Mouse (Mus musculus) adrenal gland (tissue): Measurements from ENCODE around the gene Ripor1.

Source experiments
- intact Hi-C: fragments of 180-260 bp; cut with DNase I; formaldehyde crosslinking; loops from one replicate; pipeline ENCODE4 v1.15.1; 2025
- long read RNA-seq, 2 experiments: library from polyadenylated mRNA; unstranded; transcript quantifications; one replicate each; pipeline ENCODE4 v2.0.0; 2020; ENCODE audit warnings: borderline replicate concordance in 1 of 2; ENCODE audit not compliant: insufficient replicate concordance in 1 of 2

The Ripor1 gene
- long read RNA-seq, experiment 1, partial matches to known transcripts, result 4 of 4 reads
- long read RNA-seq, experiment 1, other reads (novel, unspliced or antisense), result 0 of 4 reads
- long read RNA-seq, experiment 2, partial matches to known transcripts, result 5 of 5 reads
- long read RNA-seq, experiment 2, other reads (novel, unspliced or antisense), result 0 of 5 reads

DNA sequence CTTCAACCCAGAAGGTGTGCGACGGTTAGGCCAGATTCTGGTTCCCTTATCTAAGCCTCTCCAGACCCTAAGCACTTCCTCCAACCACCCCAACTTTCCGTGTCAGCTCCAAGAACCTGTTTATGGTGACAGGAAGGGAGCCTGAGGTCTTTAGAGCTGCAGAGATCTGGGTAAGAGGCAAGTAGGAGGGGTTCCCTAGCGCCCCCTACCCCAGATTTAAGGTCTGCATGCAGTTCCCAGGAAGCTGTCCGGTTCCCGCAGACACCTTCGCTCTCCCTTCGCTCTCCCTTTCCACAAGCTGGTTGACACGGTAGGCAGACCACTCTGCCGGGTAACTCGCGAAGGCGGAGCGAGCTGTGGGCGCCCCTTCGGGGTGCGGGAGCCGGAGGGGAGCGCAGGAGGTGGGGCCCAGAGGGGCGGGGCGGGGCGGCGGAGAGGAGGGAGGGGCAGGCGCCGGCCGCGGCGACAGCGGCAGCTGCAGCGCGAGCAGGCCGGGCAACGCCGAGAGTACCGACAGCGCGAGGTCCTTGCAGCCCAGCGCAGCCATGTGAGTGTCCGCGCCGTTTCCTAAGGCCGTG, at the start of gene Ripor1:
Gene Ripor1, plus strand, starts transcription at position 452 of the 578 bp plus-strand sequence.
- intact Hi-C loops, result loop anchor here (5.0 kb wide), 1 partner anchor 38 kb away; the partner anchor contains the start of gene Atp6v0d1

DNA sequence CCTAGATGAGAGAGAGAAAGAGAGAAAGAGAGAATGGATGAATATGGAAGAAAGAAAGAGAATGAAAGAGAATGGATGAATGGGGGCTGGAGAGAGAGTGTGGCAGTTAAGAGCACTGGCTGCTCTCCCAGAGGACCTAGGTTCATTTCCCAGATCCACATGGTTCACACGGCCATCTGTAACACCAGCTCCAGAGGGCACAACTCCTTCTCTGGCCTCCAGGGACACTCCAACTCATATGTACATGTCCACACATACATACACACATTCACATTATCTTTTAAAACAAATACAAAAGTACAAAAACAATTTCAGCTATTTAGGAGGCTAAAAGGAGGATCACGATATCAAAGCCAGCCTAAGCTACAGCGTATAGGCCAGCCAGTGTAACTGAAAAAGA, 42.2 kb upstream of the Ripor1 start:
- intact Hi-C loops, result no loop called here

DNA sequence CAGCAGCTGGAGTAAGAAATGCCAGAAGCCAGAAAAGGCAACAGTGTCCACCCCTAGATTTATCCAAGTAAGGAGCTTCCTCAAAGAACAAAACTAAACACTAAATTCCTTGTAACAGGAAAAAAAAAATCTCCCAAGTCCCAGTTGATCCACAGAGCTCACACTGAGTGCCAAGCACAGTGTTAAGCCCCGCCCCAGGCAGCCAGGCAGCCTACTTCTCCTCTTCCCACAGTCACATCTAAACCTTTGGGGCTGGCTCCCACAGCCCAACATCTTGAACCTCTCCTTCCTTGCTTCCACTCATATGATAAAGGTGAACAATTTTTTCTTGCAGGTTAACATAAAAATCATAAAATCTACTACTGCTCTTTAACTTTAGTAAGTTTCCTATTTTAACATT, 41.2 kb upstream of the Ripor1 start:
- intact Hi-C loops, result no loop called here

DNA sequence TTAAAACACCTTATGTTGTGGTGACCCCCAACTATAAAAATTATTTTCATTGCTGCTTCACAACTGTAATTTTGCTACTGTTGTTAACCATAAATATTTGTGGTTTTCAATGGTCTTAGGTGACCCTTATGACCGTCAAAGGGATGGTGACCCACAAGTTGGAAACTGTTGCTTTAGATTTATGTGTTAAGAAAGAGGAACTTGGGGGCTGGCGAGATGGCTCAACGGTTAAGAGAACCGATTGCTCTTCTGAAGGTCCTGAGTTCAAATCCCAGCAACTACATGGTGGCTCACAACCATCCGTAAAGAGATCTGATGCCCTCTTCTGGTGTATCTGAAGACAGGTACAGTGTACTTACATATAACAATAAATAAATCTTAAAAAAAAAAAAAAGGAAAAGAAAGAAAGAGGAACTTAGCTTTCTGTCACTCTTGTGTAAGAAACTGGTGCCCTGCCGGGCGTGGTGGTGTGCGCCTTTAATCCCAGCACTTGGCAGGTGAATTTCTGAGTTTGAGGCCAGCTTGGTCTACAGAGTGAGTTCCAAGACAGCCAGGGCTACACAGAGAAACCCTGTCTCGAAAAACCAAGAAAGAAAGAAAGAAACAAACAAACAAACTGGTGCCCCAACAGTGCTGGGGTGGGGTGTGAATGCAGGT, 40.4 kb upstream of the Ripor1 start:
- intact Hi-C loops, result loop anchor here (5.0 kb wide), 1 partner anchor 38 kb away; no protein-coding TSS in a partner anchor

DNA sequence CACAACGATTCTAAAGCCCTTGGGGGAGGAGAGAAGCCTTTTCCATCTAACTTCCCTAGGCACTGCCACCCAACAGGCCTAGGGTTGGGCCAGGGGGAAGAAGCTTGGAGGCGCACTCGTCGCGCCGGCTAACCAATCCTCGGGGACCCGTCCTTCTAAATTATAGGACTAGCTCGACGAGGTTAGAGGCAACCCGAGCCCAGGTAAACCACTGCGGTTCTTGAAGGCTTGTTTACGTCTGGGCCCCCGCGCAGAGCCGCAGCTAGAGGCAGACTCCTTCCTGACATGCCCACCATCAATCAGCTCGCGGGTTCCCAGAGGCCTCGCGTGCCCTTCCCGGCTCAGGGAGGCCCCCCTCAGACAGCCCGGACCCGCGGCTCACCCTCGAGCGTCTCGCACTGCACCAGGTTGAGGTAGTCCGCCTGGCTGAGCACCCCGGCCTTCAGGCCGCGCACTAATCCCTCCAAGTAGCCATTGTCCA, 39.6 kb upstream of the Ripor1 start:
- intact Hi-C loops, result loop anchor here (5.0 kb wide), 1 partner anchor 37 kb away; no protein-coding TSS in a partner anchor

DNA sequence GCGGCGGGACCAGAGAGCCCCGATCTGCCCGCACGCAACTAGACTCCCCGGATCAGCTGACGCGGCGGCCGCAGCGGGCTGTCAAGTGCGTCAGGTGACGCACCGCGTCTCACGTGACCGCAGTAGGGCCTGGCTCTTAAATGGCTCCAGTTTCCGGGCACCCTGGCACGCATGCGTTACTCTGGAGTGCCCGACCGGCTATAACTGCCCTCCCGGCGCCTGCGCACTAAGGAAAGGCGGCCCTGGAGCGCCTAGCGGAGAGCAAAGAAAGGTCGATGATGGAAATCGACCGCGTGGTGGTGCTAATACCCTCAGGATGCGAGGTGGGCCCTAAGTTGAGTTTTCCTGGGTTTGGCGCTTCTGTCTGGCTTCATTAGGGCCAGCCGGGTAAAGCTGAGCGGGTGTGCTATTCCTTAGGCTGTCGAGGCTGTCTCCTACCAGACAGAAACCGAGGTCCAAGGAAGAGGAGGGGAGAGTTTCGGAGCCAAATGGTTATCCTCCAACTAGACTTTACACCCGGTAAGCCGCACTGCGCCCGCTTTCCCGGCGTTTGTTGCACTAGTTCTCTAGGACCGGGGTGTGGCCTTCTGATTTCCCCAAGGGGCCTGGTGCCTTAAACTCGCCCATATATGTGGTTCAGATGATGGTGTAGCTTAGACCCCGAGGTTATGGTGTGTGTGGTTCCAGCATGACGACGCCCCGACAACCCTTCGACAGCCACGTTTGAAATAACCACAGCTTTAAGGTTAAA, 38.9 kb upstream of the Ripor1 start, which contains the start of gene Atp6v0d1:
Gene Atp6v0d1, minus strand, starts transcription at position 96 of the 751 bp plus-strand sequence.
- intact Hi-C loops, result loop anchor here (5.0 kb wide), 1 partner anchor 36 kb away; no protein-coding TSS in a partner anchor

DNA sequence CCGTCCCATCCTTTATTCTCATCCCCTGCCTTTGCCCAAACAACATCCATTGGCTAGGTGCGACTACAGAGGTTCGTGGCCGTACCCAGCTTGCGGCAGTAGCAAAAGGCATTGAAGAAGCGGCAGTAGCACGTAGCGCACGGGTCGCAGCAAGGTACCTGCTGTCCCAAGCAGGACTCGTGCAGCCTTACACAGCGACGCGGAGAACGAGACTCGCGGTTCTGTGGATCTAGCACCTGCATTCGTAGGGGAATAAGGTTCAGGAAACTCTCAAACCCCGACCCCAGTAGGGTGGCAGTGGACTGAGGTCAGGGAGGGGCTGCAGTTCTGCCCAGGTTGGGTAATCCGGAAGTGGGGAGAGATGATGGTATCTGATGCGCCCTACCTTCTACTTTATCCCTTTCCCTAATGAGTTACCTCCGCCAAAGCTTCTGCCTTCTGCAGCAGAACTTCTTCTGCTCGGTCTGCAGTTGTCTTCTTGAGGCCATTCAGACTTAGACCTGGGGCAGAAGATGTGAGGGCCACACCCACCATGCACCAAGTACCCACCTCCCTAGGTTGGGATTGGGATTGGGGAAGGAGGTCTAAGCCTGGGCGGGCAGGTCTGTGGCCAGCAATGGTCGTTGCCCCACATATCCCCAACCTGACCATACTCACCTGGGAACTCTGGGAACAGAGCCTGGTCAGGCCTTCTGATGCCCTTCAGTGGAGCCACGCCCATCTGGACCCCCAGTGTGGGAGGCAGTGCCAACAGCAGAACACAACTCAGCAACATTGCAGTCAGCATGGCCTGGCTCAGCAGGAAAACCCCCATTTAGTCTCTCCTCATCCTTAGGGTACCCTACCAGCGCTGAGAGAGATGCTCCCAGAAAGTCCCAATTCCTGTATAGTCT, 38.1 kb upstream of the Ripor1 start:
- intact Hi-C loops, result loop anchor here (5.0 kb wide), 1 partner anchor 35 kb away; no protein-coding TSS in a partner anchor

DNA sequence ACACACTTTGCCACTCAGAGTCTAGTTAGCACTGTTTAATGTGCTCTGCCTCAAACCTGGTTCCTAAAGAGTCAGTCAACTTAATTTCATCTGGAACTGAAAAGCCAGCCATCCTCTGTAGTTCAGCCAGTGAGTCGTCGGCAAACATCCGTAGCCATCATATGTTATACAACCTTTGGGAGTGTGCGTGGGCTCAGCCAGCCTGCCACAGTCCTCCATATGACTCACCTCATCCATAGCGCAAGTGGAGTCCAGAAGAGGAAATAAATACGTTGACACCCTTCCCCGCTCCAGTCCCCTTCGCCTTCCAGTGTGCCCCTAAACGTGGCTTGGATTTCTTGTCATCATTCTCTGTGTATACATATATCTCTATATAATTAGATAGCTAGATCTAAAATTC, 33.2 kb upstream of the Ripor1 start:
- intact Hi-C loops, result no loop called here

DNA sequence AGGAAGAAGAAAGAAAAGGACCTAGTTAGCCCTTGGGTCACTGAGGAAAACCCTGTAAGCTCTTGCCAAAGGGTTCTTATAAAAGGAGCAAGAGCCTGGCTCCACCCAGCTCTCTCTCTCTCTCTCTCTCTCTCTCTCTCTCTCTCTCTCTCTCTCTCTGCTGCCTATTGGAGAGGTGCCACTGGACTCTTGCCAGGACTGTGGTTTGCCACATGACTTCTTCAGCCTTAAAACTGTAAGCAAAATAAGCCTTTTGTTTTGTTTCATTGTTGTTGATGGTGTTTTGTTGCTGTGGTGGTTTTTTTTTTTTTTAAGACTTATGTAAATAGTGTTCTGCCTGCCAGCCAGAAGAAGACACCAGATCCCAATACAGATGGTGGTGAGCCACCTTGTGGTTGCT, 31.6 kb upstream of the Ripor1 start:
- intact Hi-C loops, result no loop called here

DNA sequence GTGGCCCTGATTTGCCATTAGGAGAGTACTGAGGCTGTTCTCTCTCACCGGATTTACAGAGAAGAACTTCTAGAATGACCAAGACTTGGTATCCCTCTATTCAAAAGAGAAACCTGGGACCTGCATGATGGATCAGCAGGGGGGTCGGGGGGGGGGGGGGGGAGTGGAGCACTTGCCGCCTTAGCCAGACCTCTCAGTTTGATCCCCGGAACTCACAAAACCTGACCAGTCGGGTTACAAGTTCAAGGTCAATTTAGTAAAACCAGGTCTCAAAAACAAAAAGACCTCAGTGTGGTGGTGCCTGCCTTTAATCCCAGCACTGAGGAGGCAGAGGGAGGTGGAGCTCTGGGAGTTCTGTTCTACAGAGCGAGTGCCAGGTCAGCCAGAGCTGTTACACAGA, 30.3 kb upstream of the Ripor1 start:
- intact Hi-C loops, result no loop called here

DNA sequence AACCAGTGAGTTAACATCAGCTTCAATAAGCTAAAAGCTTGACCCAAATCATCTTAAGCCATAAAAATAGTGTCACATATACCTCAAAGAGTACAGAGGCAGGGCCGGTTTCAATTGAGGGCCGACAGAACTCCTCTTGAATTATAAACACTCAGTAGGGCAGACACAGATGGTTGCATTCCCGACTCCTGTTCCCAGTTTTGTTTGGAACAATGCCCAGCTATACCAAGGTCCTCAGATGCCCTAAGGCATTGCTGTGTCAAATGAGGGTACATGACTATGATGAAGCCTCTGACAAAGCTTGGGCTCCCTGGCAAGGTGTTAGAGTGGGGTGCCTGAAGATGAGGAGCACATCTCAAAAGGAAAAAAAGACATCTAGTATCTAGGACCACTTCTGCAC, 29.5 kb upstream of the Ripor1 start:
- intact Hi-C loops, result no loop called here

DNA sequence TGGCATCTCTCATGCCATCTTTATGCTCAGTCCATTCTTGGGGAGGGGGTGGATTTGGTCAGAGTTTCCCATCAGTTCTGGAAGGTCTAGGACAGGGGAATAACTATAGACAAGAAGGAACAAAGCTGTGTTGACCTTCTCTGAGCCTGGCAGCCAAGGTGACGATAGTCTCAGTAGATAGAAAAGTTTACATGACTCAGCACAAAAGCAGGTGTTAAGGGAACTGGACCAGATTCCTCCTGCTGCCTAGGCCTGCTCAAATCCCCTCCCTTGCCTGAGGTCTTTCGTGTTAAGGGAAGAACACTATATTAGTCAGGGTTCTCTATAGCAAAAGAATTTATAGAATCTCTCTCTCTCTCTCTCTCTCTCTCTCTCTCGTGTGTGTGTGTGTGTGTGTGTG, 25.3 kb upstream of the Ripor1 start:
- intact Hi-C loops, result no loop called here

DNA sequence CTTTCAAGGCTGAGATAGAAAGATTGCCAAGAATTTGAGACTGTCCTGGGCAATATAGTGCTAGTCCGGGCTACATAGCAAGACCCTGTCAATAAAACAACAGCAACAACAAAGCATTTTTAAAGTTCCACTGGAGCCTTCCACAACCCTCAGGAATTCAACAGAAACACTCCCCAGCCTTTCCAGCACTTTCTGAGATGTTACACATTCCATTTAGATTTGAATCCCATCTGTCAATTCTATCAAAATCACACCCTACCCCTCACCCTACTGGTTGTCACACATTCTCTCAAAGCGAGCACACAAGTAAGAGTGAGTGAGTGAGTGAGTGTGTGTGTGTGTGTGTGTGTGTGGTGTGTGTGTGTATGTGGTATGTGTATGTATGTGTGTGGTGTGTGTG, 12.6 kb upstream of the Ripor1 start:
- intact Hi-C loops, result no loop called here

DNA sequence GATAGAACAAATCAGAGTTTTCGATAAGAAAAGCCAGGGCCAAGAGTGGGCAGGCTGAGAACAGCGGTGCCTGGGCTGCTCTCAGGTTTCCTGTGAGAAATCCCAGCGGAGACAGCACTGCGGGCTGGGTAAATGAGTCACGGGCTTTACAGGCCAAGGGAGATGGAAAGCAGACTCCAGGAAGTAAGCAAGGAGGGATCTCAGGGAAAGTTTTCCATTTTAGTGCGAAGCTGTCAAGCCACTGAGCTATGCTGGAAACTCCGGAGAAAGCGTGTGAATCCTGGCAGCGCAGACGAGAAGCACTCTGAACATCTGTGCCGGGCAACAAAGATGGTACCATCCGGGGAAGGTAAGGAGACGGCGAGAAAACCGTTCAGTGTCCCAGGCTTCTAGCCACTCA, 11.2 kb upstream of the Ripor1 start:
- intact Hi-C loops, result no loop called here

DNA sequence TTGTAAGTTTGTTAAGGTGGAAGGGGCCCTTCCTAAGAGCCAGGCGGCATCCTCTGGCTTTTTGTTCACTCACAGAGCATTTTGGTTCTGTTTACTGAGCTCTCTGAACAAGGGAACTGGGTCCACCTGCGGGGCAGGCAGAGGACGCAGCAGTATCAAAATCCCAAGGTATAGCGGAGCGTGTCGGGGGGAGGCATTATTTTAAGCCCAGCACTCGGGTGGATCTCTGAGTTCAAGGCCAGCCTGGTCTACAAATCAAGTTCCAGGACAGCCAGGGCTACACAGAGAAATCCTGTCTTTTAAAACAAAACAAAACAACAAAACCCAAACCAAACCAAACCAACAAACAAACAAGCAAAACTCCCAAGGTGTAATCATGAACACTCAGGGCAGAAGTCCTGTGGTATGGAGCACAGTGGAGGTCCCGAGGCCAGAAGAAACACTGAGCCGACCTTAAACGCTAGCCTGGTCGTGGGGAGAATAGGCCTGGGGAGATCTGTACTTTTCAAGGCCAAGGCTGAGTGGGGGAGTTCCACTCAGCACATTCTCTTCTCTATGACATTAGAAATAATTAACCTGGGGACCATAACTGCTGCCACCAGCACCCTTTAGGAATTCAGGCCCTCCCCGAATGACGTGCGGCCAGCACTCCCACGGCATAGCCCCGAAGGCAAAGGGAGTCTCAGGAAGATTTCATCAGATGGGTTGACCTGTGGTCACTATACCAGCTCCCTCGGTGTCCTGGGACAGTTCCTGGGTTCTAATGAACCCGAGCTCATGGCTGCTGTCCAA, 10.4 kb upstream of the Ripor1 start:
- intact Hi-C loops, result no loop called here

DNA sequence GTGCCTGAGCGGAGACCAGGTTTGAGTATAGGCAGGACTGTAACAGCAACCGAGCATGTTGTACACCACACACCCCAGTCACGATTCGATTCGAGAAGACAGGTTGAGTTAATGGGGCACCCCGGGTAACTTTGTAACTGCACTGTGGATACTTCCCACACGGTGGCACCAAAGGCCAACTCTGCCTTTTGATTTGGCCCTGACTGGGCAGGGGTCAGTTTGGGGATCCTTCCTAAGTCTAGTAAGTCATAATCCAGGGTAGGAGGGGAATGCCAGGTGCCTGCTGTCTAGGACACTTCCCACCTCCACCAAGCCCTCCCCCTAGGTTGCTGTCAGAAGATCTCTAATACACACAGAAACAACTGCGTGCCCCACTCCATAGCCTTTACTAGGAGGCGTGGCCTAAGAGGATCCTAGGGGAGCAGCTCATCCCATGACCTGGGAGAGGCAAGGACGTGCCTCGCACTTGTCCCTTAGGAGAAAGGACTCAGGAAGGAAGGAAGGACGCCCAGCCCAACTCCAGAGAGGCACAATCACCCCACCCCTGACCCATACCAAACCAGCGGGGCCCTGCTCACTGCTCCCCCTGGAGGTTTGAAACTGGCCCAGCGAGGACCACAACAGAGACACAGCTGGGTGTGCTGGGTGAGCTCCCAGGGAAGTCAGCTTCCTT, 8.6 kb upstream of the Ripor1 start:
- intact Hi-C loops, result no loop called here

DNA sequence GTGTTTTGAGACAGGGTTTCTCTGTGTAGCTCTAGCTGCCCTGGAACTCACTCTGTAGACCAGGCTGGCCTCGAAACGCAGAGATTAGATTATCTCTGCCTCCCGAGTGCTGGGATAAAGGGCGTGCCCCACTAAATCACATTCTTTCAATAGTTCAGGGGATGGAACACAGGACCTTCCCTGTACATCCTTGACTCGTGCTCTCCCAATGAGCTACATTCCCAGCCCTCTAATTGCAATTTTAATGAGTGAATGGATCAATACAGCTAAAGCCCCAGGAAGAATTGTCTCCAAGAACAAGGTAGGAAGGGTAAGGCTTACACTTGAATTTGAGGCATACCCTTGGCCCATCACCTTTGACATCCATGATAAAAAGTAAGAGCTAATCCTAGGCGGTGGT, 6.3 kb upstream of the Ripor1 start:
- intact Hi-C loops, result no loop called here

DNA sequence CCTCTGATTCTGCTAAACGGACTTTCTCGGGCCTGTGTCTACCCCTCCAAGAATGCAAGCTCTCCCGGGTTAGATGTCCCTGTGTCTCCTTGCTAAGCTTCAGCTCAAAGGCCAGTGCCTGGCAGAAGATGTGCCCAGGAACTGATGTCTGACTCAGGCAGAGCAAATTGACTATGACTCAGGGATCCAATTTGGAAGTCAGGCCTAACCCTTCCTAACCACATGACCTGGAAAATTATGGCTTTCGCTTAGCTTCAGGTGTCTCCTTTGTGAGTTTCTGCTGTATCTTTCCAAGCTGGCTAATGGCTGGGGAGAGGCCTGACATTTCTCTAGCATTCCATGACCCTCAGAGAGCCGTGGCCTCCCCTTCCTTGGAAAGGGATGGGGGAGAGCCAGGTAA, 3.8 kb upstream of the Ripor1 start:
- intact Hi-C loops, result loop anchor here (5.0 kb wide), 1 partner anchor 34 kb away; the partner anchor contains the start of gene Atp6v0d1

DNA sequence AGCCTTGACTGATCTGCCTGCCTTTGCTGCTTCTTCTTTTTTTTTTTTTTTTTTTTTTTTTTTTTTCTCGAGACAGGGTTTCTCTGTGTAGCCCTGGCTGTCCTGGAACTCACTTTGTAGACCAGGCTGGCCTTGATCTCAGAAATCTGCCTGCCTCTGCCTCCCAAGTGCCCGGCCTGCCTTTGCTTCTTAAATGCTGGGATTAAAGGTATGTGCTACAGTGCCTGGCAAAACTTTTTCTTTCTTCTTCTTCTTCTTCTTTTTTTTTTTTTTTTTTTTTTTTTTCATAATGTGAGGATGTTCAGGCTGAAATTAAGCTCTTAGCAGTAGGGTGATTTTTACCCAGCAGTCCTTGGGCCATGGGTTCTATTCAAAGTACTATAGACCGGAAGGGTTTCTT, 2.5 kb upstream of the Ripor1 start:
- intact Hi-C loops, result loop anchor here (5.0 kb wide), 1 partner anchor 35 kb away; the partner anchor contains the start of gene Atp6v0d1
